Mouse (Mus musculus): ENCODE results near the gene Zbtb48. TPM values are rescaled to one million over a fixed set of nuclear protein-coding genes. Genes with fewer than 3 reads are reported as not detected.
"Not testable (repeated sequence)": the region's sequence is repeated elsewhere in the genome, so short reads cannot be mapped to it uniquely, and the experiment has no call there.

Gene Zbtb48
- total and polyA plus RNA-seq, 2 experiments from 2014 or later = 8.9 to 20.6 TPM

DNA sequence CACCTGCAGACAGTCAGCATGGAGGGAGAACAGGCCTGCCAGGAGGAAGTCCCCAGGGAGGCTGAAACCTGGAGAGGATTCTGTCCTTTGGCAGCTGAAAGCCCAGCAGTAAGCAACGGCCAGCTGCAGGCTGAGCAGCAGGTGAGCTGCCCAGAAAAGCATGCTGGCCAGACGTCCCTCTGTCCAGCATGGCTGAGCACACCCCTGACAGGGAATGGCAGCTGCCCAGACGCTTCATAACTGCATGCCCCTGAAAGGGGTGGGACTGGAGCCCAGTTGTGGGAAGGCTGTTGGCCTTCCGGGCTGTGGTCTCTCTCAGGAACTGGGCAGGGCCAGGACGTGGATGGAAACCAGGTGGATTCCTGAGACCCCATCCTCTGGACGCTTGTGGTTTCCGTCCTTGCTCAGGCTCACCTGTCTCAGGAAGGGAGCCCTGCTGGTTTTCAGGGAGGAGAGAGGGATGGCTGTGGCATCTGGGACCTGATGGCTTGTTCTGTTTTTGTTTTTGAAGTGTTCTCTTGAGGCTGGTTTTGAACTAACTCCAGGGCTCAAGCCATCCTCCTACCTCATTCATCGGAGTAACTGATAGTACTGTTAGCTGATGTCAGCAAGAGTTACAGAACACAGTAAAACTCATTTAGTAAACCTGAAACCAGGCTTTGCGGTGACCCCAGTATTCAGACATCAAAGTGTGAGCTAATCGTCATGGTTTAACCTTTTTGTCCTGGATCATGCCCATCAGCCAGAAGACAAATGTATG, 10.9 kb upstream of the Zbtb48 start, which contains the start of gene Tas1r1:
Gene Tas1r1, minus strand, starts transcription at position 344 of the 760 bp plus-strand sequence.
- Histone ChIP-seq H3K36me3 (ENCODE audit: insufficient read depth, low read length) (peaks cover 15% of the 10 kb centered on the region; the same call in 1 of the 2 replicates), H3K27ac (ENCODE audit: low read depth, low read length) (peak within 1 kb of the TSS; percentile 43), H3K4me3 (ENCODE audit: low read depth, low read length) (peak within 1 kb of the TSS; percentile 85), H3K9ac (replicated peaks; ENCODE audit: low read length, poor library complexity, severe bottlenecking) (peak within 1 kb of the TSS; percentile 84), H3K27me3 (ENCODE audit: insufficient read depth, low read length) (no peaks in the 10 kb centered on the region), H3K4me2 (ENCODE audit: low read depth, low read length, poor library complexity, severe bottlenecking) (peak within 1 kb of the TSS; percentile 74), H3K4me1 (ENCODE audit: insufficient read depth, low read length) (peaks cover 10% of the 10 kb centered on the region), H3K9me3 (ENCODE audit: low read length) (no peaks in the 10 kb centered on the region)
- no peak for ATAC-seq (ENCODE audit: low FRiP score)
- DNase-seq (ENCODE audit: low spot score) = no peak
- WGBS = 49% methylated on average over 10 of the region's 10 CpGs
- TF ChIP-seq CTCF (IDR thresholded peaks at IDR 0.05) = no peak

DNA sequence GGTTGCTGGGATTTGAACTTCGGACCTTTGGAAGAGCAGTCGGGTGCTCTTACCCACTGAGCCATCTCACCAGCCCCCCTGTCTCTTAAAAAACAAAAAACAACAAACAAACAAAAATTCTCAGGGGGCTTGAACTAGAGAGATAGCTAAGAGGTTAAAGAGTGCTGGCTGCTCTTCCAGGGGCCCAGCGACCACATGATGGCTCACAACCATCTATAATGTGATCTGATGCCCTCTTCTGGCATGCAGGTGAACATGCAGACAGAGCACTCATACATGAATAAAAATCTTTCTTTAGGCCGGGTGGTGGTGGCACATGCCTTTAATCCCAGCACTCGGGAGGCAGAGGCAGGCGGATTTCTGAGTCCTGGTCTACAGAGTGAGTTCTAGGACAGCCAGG, 9.0 kb upstream of the Zbtb48 start:
- not testable (repeated sequence) for H3K36me3 ChIP-seq (ENCODE audit: insufficient read depth, low read length); H3K27ac ChIP-seq (ENCODE audit: low read depth, low read length); H3K9me3 ChIP-seq (ENCODE audit: low read length); DNase-seq (ENCODE audit: low spot score); ATAC-seq (ENCODE audit: low FRiP score); H3K27me3 ChIP-seq (ENCODE audit: insufficient read depth, low read length); H3K4me3 ChIP-seq (ENCODE audit: low read depth, low read length); H3K9ac ChIP-seq (replicated peaks; ENCODE audit: low read length, poor library complexity, severe bottlenecking); H3K4me2 ChIP-seq (ENCODE audit: low read depth, low read length, poor library complexity, severe bottlenecking)
- peak; percentile 22 for TF ChIP-seq CTCF (IDR thresholded peaks at IDR 0.05)
- peaks cover 10% of the 10 kb centered on the region for H3K4me1 ChIP-seq (ENCODE audit: insufficient read depth, low read length)
- WGBS = 90% methylated on average over 6 of the region's 6 CpGs

DNA sequence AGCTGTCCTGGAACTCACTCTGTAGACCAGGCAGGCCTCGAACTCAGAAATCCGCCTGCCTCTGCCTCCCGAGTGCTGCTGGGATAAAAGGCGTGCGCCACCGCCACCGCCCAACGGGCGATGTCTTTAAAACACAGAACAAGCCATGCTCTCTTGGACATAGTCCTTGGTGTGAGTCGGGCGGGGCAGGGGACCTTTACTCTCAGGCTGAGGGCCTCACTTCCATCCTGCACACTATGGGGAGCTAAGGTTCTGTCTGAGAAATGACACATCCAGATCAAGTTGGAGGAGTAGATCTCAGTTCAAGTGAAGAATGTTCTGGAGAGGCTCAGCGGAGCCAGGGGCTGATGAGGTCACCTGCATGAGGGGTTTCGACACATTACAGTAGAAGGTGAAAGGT, 5.5 kb upstream of the Zbtb48 start:
- DNase-seq (ENCODE audit: low spot score) (no peak), ATAC-seq (ENCODE audit: low FRiP score) (no peak)
- no peaks in the 10 kb centered on the region for H3K27me3 ChIP-seq (ENCODE audit: insufficient read depth, low read length)
- H3K9me3 ChIP-seq (ENCODE audit: low read length) = no peaks in the 10 kb centered on the region
- H3K4me1 ChIP-seq (ENCODE audit: insufficient read depth, low read length) = peaks cover 16% of the 10 kb centered on the region; the same call in 1 of the 2 replicates
- no peak overlapping the region for H3K4me2 ChIP-seq (ENCODE audit: low read depth, low read length, poor library complexity, severe bottlenecking)
- no peaks in the 10 kb centered on the region for H3K36me3 ChIP-seq (ENCODE audit: insufficient read depth, low read length)
- 91% methylated on average over 13 of the region's 13 CpGs for WGBS
- no peak overlapping the region for H3K4me3 ChIP-seq (ENCODE audit: low read depth, low read length)
- no peak overlapping the region for H3K9ac ChIP-seq (replicated peaks; ENCODE audit: low read length, poor library complexity, severe bottlenecking)
- H3K27ac ChIP-seq (ENCODE audit: low read depth, low read length) = no peak overlapping the region
- no peak for TF ChIP-seq CTCF (IDR thresholded peaks at IDR 0.05)

DNA sequence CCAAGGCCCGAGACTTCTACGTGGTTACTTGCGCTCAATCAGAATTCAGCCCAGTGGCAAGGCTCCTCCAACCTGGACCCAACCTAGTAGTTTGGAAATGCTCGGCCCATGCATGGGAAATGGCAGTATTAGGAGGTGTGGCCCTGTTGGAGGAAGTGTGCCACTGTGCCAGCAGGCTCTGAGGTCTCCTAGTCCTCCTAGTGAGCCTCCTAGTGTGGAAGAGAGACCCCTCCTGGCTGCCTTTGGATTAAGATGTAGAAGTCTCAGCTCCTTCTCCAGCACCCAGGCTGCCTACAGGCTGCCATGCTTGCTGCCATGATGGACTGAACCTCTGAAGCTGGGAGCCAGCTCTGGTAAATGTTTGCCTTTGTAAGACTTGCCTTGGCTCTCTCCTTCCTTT, 2.5 kb upstream of the Zbtb48 start:
- H3K4me2 ChIP-seq (ENCODE audit: low read depth, low read length, poor library complexity, severe bottlenecking) = peak overlapping the region; percentile 5; the same call in 1 of the 2 replicates
- 52% methylated on average over 4 of the region's 4 CpGs for WGBS
- peak; percentile 56 for TF ChIP-seq CTCF (IDR thresholded peaks at IDR 0.05)
- no peaks in the 10 kb centered on the region for H3K27me3 ChIP-seq (ENCODE audit: insufficient read depth, low read length)
- no peak overlapping the region for H3K4me3 ChIP-seq (ENCODE audit: low read depth, low read length)
- H3K4me1 ChIP-seq (ENCODE audit: insufficient read depth, low read length) = peaks cover 31% of the 10 kb centered on the region
- H3K9ac ChIP-seq (replicated peaks; ENCODE audit: low read length, poor library complexity, severe bottlenecking) = no peak overlapping the region
- no peak overlapping the region for H3K27ac ChIP-seq (ENCODE audit: low read depth, low read length)
- DNase-seq (ENCODE audit: low spot score) = peak; percentile 64
- no peak for ATAC-seq (ENCODE audit: low FRiP score)
- no peaks in the 10 kb centered on the region for H3K9me3 ChIP-seq (ENCODE audit: low read length)
- no peaks in the 10 kb centered on the region for H3K36me3 ChIP-seq (ENCODE audit: insufficient read depth, low read length)

DNA sequence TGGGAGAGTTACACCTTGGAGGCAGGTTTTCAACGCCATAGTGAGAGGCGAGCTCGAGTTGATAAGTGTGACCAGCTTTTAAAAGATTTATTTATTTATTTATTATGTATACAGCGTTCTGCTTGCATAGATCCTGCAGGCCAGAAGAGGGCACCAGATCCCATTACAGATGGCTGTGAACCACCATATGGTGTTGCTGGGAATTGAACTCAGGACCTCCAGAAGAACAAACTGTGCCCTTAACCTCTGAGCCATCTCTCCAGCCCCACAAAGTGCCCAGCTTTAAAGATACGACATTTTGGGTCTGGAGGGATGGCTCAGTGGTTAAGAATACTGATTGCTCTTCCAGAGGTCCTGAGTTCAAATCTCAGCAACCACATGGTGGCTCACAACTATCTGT, 1.6 kb upstream of the Zbtb48 start:
- no peaks in the 10 kb centered on the region for H3K27me3 ChIP-seq (ENCODE audit: insufficient read depth, low read length)
- peak; percentile 64 for TF ChIP-seq CTCF (IDR thresholded peaks at IDR 0.05)
- WGBS = 34% methylated on average over 5 of the region's 5 CpGs
- H3K4me3 ChIP-seq (ENCODE audit: low read depth, low read length) = peak overlapping the region; percentile 61; the same call in 1 of the 2 replicates
- H3K27ac ChIP-seq (ENCODE audit: low read depth, low read length) = no peak overlapping the region
- ATAC-seq (ENCODE audit: low FRiP score) (no peak), DNase-seq (ENCODE audit: low spot score) (no peak)
- peak overlapping the region; percentile 75 for H3K4me2 ChIP-seq (ENCODE audit: low read depth, low read length, poor library complexity, severe bottlenecking)
- peaks cover 31% of the 10 kb centered on the region for H3K4me1 ChIP-seq (ENCODE audit: insufficient read depth, low read length)
- peaks cover 4% of the 10 kb centered on the region; the same call in 1 of the 2 replicates for H3K36me3 ChIP-seq (ENCODE audit: insufficient read depth, low read length)
- H3K9me3 ChIP-seq (ENCODE audit: low read length) = no peaks in the 10 kb centered on the region
- no peak overlapping the region for H3K9ac ChIP-seq (replicated peaks; ENCODE audit: low read length, poor library complexity, severe bottlenecking)

DNA sequence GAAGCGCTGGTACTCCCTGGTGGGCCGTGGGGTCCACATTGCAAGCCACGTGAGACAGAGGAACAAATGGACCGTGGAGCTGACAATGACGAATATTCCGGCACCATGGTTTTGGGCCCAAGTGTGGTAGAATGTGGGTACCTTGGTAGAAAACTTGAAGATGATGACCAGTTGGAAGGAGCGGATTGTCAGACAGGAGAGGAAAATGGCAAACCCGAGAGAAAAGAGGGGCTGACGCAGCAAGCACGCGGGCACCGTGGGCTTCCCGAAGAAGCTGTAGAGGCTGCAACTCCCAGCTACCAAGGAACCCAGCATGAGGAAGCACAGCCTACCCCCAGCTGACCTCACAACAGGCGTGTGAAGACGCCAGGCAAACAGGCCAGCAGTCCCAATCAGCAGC, 985 bp upstream of the Zbtb48 start:
- peak overlapping the region; percentile 61 for H3K4me3 ChIP-seq (ENCODE audit: low read depth, low read length)
- H3K4me1 ChIP-seq (ENCODE audit: insufficient read depth, low read length) = peaks cover 31% of the 10 kb centered on the region
- ATAC-seq (ENCODE audit: low FRiP score) (no peak), DNase-seq (ENCODE audit: low spot score) (no peak)
- H3K27ac ChIP-seq (ENCODE audit: low read depth, low read length) = peak overlapping the region; percentile 69; the same call in 1 of the 2 replicates
- peaks cover 7% of the 10 kb centered on the region for H3K36me3 ChIP-seq (ENCODE audit: insufficient read depth, low read length)
- peak overlapping the region; percentile 75 for H3K4me2 ChIP-seq (ENCODE audit: low read depth, low read length, poor library complexity, severe bottlenecking)
- H3K9ac ChIP-seq (replicated peaks; ENCODE audit: low read length, poor library complexity, severe bottlenecking) = peak overlapping the region; percentile 63
- H3K9me3 ChIP-seq (ENCODE audit: low read length) = no peaks in the 10 kb centered on the region
- 64% methylated on average over 15 of the region's 15 CpGs for WGBS
- H3K27me3 ChIP-seq (ENCODE audit: insufficient read depth, low read length) = no peaks in the 10 kb centered on the region
- no peak for TF ChIP-seq CTCF (IDR thresholded peaks at IDR 0.05)
